Mouse (Mus musculus) stomach, embryonic 16.5 days (tissue): ENCODE results near the gene Gm45711. TPM values are rescaled to one million over a fixed set of nuclear protein-coding genes. Genes with fewer than 3 reads are reported as not detected.

Experiments used
- ATAC-seq: fragments of 200-750 bp; cut with Nextera tagmentation; 2 replicates; pipeline ENCODE4 v1.8.0; 2017; ENCODE audit warnings: moderate number of reproducible peaks, moderate TSS enrichment; ENCODE audit not compliant: insufficient read depth, low FRiP score
- H3K27ac ChIP-seq: fragments of 300-500 bp; sonication (generic); 2 replicates; pipeline ENCODE4 v1.5.1; 2014; ENCODE audit warnings: low read length
- H3K27me3 ChIP-seq: fragments of 300-500 bp; sonication (generic); 2 replicates; pipeline ENCODE4 v1.6.1; 2014; ENCODE audit warnings: low read length, control low read depth, mixed read lengths; ENCODE audit not compliant: control insufficient read depth, insufficient read depth
- H3K36me3 ChIP-seq: fragments of 300-500 bp; sonication (generic); 2 replicates; pipeline ENCODE4 v1.6.1; 2014; ENCODE audit warnings: low read length; ENCODE audit not compliant: control insufficient read depth, insufficient read depth
- H3K4me1 ChIP-seq: fragments of 300-500 bp; sonication (generic); 2 replicates; pipeline ENCODE4 v1.6.1; 2014; ENCODE audit warnings: low read length, control low read depth, mixed read lengths; ENCODE audit not compliant: control insufficient read depth, insufficient read depth
- H3K4me2 ChIP-seq: fragments of 300-500 bp; sonication (generic); 2 replicates; pipeline ENCODE4 v1.6.1; 2014; ENCODE audit warnings: low read depth, low read length, mixed read lengths
- H3K4me3 ChIP-seq: fragments of 300-500 bp; sonication (generic); replicated peaks from 2 replicates; pipeline ENCODE4 v1.5.1; 2014; ENCODE audit warnings: mild to moderate bottlenecking, low read length
- H3K9ac ChIP-seq: fragments of 300-500 bp; sonication (generic); 2 replicates; pipeline ENCODE4 v1.6.1; 2014; ENCODE audit warnings: low read length
- H3K9me3 ChIP-seq: fragments of 300-500 bp; sonication (generic); replicated peaks from 2 replicates; pipeline ENCODE4 v1.6.1; 2016; ENCODE audit warnings: low read length, control low read depth; ENCODE audit not compliant: control insufficient read depth
- WGBS: fragments of 180-500 bp; shearing (Covaris S2); extraction: QIAGEN DNeasy Blood & Tissue Kit; methylation state at CpG from one replicate; pipeline ENCODE4 v1.1.7; 2014; 5-methylcytosine and 5-hydroxymethylcytosine counted together
- polyA plus RNA-seq: library from polyadenylated mRNA; unstranded; fragments of >200 nt; fragmentation: Nextera tagmentation; extraction: Ambion mirVana; gene quantifications from 2 replicates; pipeline ENCODE4 v1.2.1, GENCODE M21; 2015

The Gm45711 gene
- polyA plus RNA-seq, 1 experiment from 2014 or later = not detected

DNA sequence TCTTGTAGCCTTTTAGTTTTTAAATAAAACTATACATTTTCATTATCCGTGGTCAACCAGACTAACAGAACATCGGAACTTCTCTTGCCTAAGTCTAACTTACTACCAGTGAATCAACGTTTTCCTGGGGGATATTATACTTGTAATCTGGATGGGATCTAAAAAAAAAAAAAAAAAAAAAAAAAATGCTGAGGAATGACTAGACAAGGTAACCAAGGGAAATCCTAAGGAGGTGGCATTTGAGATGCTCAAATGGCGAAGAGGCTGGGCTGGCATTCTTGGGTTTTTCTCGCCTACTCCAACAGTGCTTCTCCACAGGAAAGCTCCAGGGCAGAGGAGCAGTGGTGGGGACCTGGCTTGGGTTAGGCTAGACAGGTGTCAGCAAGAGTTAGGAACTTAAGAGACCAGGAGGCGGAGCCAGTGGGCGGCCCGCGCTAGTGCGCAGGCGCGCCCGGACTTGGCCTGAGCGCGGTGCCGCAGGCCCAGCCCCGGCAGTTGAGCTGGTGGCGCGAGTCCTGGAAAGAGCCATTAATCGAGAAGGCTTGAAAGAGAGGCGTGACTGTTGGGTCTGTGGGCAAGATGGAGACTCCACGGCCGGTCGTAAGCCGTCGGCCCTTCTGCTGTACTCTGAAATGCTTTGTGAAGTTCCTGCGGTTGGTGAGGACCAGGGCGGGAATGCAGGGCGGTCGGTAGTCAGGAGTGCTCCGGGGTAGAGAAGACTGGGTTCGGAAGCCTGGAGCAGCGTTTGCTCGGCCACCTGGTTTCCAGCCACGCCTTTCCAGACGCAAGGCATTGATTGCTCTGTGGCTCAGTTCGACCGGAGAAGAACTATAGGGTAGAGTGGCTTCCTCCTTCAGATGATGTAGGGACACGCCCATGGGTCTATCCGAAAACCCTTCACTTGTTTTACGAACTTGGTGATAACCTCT is 59.2 kb downstream of the Gm45711 start, which contains the start of gene Cklf:
TSS of gene Cklf (plus strand) at position 423 of the 929 bp plus-strand sequence.
- no peaks in the 10 kb centered on the region for H3K36me3 ChIP-seq
- peak within 1 kb of the TSS; percentile 94 for H3K27ac ChIP-seq
- no peaks in the 10 kb centered on the region for H3K9me3 ChIP-seq
- H3K9ac ChIP-seq = peak within 1 kb of the TSS; percentile 78
- 3% methylated on average over 41 of the region's 41 CpGs for WGBS
- H3K4me1 ChIP-seq = peaks cover 21% of the 10 kb centered on the region
- H3K4me2 ChIP-seq = peak within 1 kb of the TSS; percentile 68
- no peaks in the 10 kb centered on the region for H3K27me3 ChIP-seq
- peak; percentile 88 for ATAC-seq
- peak within 1 kb of the TSS; percentile 72 for H3K4me3 ChIP-seq

DNA sequence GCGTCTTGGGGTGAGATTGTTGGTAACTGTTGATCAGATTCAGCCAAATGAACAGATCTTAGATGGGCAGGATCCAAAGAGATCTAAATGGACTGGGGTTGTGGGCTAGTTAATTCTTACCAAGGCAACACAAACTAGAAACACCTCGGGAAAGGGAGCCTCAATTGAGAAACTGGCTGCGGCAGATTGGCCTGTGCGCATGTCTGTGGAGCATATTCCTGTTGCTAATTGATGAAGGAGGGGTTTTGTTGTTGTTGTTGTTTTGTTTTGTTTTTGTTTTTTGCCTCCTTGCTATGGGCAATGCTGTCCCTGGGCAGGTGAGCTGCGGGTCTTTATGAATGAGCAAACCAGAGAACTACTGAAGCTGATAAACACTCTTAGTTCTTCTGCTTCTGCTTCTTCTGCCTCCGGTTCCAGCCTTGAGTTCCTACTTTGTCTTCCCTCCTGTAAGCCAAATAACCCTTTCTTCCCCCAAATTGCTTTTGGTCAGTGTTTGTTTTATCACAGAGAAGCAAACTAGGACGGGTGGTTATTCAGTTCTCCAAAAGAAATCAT is 60.4 kb downstream of the Gm45711 start:
- WGBS = 86% methylated on average over 7 of the region's 7 CpGs
- Histone ChIP-seq H3K4me2 (no peak overlapping the region), H3K36me3 (no peaks in the 10 kb centered on the region), H3K4me3 (no peak overlapping the region), H3K27ac (no peak overlapping the region), H3K4me1 (peaks cover 21% of the 10 kb centered on the region), H3K9ac (no peak overlapping the region), H3K9me3 (no peaks in the 10 kb centered on the region), H3K27me3 (no peaks in the 10 kb centered on the region)
- ATAC-seq = no peak

DNA sequence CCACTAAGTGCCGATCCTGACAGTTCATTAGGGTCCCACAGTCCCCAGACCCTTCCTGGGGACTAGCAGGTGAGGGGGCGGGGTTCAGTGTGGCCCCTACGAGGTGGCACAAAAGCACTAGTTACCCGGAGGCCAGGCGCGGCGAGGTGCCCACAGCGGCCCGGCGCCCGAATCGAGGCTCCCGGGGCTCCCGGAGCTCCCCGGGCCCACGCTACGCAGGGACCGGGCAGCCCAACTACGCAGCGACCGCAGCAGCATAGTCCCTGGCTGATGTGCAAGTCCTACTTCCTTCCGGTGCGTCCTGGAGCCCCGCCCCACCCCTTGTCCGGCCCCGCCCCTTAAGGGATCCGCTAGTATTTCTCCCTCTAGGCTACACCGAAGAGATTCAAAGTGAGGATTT is 61.6 kb downstream of the Gm45711 start, which contains the start of gene Tk2:
TSS of gene Tk2 (minus strand) at position 283 of the 400 bp plus-strand sequence.
- no peaks in the 10 kb centered on the region for H3K27me3 ChIP-seq
- peak within 1 kb of the TSS; percentile 75 for H3K9ac ChIP-seq
- no peaks in the 10 kb centered on the region for H3K36me3 ChIP-seq
- peak within 1 kb of the TSS; percentile 81 for H3K4me2 ChIP-seq
- peaks cover 21% of the 10 kb centered on the region for H3K4me1 ChIP-seq
- peak within 1 kb of the TSS; percentile 66 for H3K4me3 ChIP-seq
- H3K27ac ChIP-seq = peak within 1 kb of the TSS; percentile 47
- 0% methylated on average over 28 of the region's 28 CpGs for WGBS
- no peaks in the 10 kb centered on the region for H3K9me3 ChIP-seq
- ATAC-seq = peak; percentile 85

DNA sequence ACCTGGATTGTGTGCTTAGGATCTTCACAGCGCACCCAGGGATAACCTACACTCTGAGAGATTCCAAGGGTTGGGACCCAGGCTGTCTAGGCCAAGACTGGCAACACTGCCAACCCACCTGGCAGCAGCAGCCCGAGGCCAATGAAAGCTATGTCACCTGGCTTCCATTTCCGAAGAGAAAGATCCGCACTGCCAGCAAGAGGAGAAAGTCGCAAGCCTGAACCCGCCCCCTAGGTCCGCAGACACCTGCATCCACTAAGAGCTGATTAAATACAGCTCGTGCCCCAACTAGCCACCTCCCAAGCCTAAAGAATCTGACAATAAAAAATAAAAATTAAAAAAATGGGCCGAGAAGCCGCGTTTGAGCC is 62.0 kb downstream of the Gm45711 start:
- no peak for ATAC-seq
- Histone ChIP-seq H3K9ac (peak overlapping the region; percentile 75), H3K4me3 (peak overlapping the region; percentile 66), H3K4me1 (peaks cover 21% of the 10 kb centered on the region), H3K4me2 (peak overlapping the region; percentile 81), H3K27me3 (no peaks in the 10 kb centered on the region), H3K27ac (peak overlapping the region; percentile 47), H3K36me3 (no peaks in the 10 kb centered on the region), H3K9me3 (no peaks in the 10 kb centered on the region)
- WGBS = 2% methylated on average over 11 of the region's 11 CpGs

DNA sequence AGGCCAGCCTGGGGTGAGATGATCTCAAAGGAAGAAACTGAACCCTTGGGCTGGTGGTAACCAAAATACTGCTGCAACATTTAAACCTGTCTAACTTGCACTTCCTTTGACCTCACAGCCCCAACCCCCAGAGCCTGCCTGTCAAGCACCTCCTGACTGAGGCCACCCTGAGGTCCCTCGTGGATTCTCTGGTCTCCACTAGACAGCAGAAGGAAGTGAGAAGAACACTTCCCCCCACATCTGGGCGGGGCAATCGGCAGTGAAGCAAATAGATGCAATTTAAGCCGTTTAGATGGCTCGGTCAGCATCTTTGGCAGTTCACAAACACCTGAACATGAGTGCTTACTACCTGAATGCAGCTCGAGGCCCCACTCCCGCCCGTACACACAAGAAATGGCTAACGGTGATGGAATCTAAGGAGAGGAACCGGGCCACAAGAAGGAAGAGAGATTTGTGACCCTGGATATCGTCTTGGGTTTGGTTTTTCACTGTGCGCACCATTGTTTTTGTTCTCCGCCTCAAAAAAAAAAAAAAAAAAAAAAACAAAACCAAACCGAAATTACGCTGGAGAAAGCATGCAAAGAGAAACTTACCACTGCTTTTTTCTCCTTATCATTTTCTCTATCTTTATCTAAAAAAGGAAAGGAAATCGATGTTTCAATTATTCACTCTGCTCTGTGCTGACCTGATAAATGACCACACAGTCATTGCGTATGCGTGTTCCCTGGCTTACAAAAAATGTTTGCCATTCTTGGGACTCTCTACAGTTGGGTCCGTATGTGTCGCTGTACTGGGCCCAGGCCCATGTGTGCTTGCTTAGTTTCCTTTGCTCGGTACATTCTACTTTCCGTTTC is 62.6 kb downstream of the Gm45711 start:
- Histone ChIP-seq H3K36me3 (peaks cover 3% of the 10 kb centered on the region; the same call in 1 of the 2 replicates), H3K27me3 (no peaks in the 10 kb centered on the region), H3K9me3 (no peaks in the 10 kb centered on the region), H3K4me3 (peak overlapping the region; percentile 66), H3K9ac (peak overlapping the region; percentile 75), H3K27ac (peak overlapping the region; percentile 47; the same call in 1 of the 2 replicates), H3K4me2 (peak overlapping the region; percentile 81), H3K4me1 (peaks cover 21% of the 10 kb centered on the region)
- WGBS = 56% methylated on average over 22 of the region's 22 CpGs
- no peak for ATAC-seq

DNA sequence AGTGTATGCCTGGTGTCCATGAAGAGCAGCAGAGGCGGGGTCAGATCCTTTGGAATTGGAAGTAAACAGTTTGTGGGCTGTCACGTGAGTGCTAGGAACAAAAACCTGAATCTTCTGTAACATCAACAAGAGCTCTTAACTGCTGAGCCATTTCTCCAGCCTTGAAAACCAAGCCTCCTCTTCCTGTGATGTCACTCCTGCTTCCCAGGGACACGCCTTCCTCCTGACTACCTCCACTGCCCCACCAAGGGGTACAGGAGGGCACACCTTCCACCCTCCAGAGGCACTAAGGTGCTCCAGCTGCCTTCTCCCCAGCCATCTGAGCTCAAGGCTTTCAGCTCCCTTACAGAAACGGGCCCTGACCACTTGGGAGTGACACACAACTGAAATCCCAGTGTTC is 63.3 kb downstream of the Gm45711 start:
- H3K4me2 ChIP-seq = no peak overlapping the region
- H3K9me3 ChIP-seq = no peaks in the 10 kb centered on the region
- no peaks in the 10 kb centered on the region for H3K27me3 ChIP-seq
- H3K9ac ChIP-seq = peak overlapping the region; percentile 13; the same call in 1 of the 2 replicates
- no peak overlapping the region for H3K4me3 ChIP-seq
- ATAC-seq = no peak
- peaks cover 17% of the 10 kb centered on the region for H3K4me1 ChIP-seq
- H3K36me3 ChIP-seq = peaks cover 3% of the 10 kb centered on the region; the same call in 1 of the 2 replicates
- 78% methylated on average over 4 of the region's 4 CpGs for WGBS
- H3K27ac ChIP-seq = peak overlapping the region; percentile 30; the same call in 1 of the 2 replicates

DNA sequence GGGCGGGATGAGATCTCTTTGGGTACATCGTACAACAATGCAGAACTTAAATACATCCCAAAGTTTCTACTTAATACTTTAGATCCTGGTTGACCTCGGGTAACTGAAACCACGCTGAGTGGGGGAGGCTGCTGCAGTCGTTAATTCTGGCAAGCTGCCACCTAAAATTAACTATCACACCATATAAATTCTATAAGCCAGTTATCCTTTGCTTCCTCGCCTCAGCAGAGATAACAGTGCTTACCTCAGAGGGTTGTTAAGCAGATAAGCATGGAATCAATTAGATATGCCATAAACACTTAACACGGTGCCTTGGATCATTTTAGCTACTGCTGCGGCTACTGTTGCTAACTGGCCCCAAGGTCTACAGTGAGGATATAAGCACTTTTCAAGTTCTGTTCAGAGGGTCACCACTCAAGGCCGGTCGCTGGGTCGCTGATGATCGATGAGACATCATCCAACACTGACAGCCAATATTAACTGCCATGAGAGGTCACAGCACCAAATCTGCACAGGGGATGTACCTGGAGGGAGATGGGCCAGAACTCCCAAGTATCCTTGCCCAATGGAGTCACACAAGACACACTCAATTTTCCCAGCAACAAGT is 67.7 kb downstream of the Gm45711 start:
- Histone ChIP-seq H3K27me3 (no peaks in the 10 kb centered on the region), H3K27ac (no peak overlapping the region), H3K4me2 (no peak overlapping the region), H3K4me3 (no peak overlapping the region), H3K4me1 (peaks cover 7% of the 10 kb centered on the region), H3K9ac (no peak overlapping the region), H3K36me3 (peaks cover 8% of the 10 kb centered on the region; the same call in 1 of the 2 replicates), H3K9me3 (no peaks in the 10 kb centered on the region)
- 73% methylated on average over 12 of the region's 12 CpGs for WGBS
- no peak for ATAC-seq

DNA sequence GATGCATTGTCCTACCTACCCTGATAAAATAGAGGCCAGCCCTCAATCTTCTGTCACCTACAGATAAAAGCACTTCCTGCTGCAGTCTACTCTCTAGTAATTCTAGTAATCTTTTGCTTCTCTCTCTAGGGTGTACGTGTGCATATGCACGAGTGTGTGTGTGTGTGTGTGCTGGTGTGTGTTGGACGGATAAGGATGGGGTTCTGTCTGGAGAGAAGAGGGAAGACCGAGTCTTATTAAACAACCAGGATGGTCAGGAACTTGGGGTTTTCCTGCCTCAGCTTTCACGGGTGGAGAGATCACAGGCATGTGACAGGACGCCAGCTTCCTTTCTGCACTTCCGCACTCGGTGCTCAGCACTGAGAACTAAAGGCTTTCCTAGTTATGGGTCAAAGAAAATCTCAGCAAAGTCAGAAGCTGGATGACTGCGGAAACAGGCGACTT is 70.4 kb downstream of the Gm45711 start:
- 80% methylated on average over 10 of the region's 10 CpGs for WGBS
- no peaks in the 10 kb centered on the region for H3K9me3 ChIP-seq
- ATAC-seq = no peak
- no peak overlapping the region for H3K4me2 ChIP-seq
- H3K27me3 ChIP-seq = no peaks in the 10 kb centered on the region
- H3K36me3 ChIP-seq = peaks cover 12% of the 10 kb centered on the region; the same call in 1 of the 2 replicates
- no peak overlapping the region for H3K27ac ChIP-seq
- no peaks in the 10 kb centered on the region for H3K4me1 ChIP-seq
- no peak overlapping the region for H3K9ac ChIP-seq
- H3K4me3 ChIP-seq = no peak overlapping the region
